Mouse (Mus musculus): ENCODE data around the gene Hist1h4f. TPM values are rescaled to one million over a fixed set of nuclear protein-coding genes. Genes with fewer than 3 reads are reported as not detected.
"Not testable (repeated sequence)": the region's sequence is repeated elsewhere in the genome, so short reads cannot be mapped to it uniquely, and the experiment has no call there.

Hist1h4f gene
- polyA plus RNA-seq, 1 experiment from 2014 or later: not detected

- WGBS: under 1% methylated on average over 21 of the region's 21 CpGs
- H3K4me1 ChIP-seq (replicated peaks): peaks cover 48% of the 10 kb centered on the region
- peak overlapping the region; percentile 75 for H3K9ac ChIP-seq (replicated peaks)
- no peaks in the 10 kb centered on the region for H3K27me3 ChIP-seq
- no peak for ATAC-seq
- peak overlapping the region; percentile 50 for H3K4me3 ChIP-seq (replicated peaks)
- no peaks in the 10 kb centered on the region for H3K9me3 ChIP-seq
- peak overlapping the region; percentile 85 for H3K4me2 ChIP-seq (replicated peaks)
- H3K27ac ChIP-seq: peak overlapping the region; percentile 95
- H3K36me3 ChIP-seq: no peaks in the 10 kb centered on the region
Measured at GRCm38 (mm10) chr13:23585029-23585441, 33.6 kb upstream of the Hist1h4f start.

- Histone ChIP-seq H3K27me3 (no peaks in the 10 kb centered on the region), H3K27ac (peak overlapping the region; percentile 95), H3K9ac (replicated peaks) (peak overlapping the region; percentile 75), H3K36me3 (no peaks in the 10 kb centered on the region), H3K4me2 (replicated peaks) (peak overlapping the region; percentile 85), H3K9me3 (no peaks in the 10 kb centered on the region), H3K4me3 (replicated peaks) (peak overlapping the region; percentile 50), H3K4me1 (replicated peaks) (peaks cover 48% of the 10 kb centered on the region)
- no peak for ATAC-seq
Measured at GRCm38 (mm10) chr13:23584331-23584730, 32.9 kb upstream of the Hist1h4f start.

- ATAC-seq: no peak
- no peak overlapping the region for H3K4me2 ChIP-seq (replicated peaks)
- no peak overlapping the region for H3K9ac ChIP-seq (replicated peaks)
- no peaks in the 10 kb centered on the region for H3K9me3 ChIP-seq
- H3K4me1 ChIP-seq (replicated peaks): peaks cover 48% of the 10 kb centered on the region
- no peaks in the 10 kb centered on the region for H3K27me3 ChIP-seq
- peak overlapping the region; percentile 49 for H3K27ac ChIP-seq
- H3K4me3 ChIP-seq (replicated peaks): no peak overlapping the region
- H3K36me3 ChIP-seq: no peaks in the 10 kb centered on the region
Measured at GRCm38 (mm10) chr13:23583387-23584068, 32.1 kb upstream of the Hist1h4f start.

- Histone ChIP-seq H3K4me1 (replicated peaks) (peaks cover 48% of the 10 kb centered on the region), H3K9me3 (no peaks in the 10 kb centered on the region), H3K27me3 (no peaks in the 10 kb centered on the region), H3K4me2 (replicated peaks) (peak overlapping the region; percentile 84), H3K9ac (replicated peaks) (peak overlapping the region; percentile 72), H3K27ac (peak overlapping the region; percentile 81), H3K36me3 (no peaks in the 10 kb centered on the region), H3K4me3 (replicated peaks) (peak overlapping the region; percentile 53)
- 4% methylated on average over 6 of the region's 6 CpGs for WGBS
- ATAC-seq: no peak
Measured at GRCm38 (mm10) chr13:23582219-23583056, 31.0 kb upstream of the Hist1h4f start.

- peak within 1 kb of the TSS; percentile 81 for H3K27ac ChIP-seq
- H3K4me2 ChIP-seq (replicated peaks): peak within 1 kb of the TSS; percentile 84
- peak within 1 kb of the TSS; percentile 72 for H3K9ac ChIP-seq (replicated peaks)
- under 1% methylated on average over 43 of the region's 43 CpGs for WGBS
- H3K36me3 ChIP-seq: no peaks in the 10 kb centered on the region
- ATAC-seq: peak; percentile 92
- no peaks in the 10 kb centered on the region for H3K27me3 ChIP-seq
- no peaks in the 10 kb centered on the region for H3K9me3 ChIP-seq
- H3K4me3 ChIP-seq (replicated peaks): peak within 1 kb of the TSS; percentile 53
- H3K4me1 ChIP-seq (replicated peaks): peaks cover 50% of the 10 kb centered on the region
Measured at GRCm38 (mm10) chr13:23581408-23582218, 30.2 kb upstream of the Hist1h4f start, which contains the start of gene Hist1h4d. Gene Hist1h4d (plus strand): TSS chr13:23581598.

- 96% methylated on average over 1 of the region's 1 CpGs for WGBS
- H3K9ac ChIP-seq (replicated peaks): no peak overlapping the region
- no peak for ATAC-seq
- H3K4me2 ChIP-seq (replicated peaks): no peak overlapping the region
- H3K27me3 ChIP-seq: no peaks in the 10 kb centered on the region
- H3K36me3 ChIP-seq: no peaks in the 10 kb centered on the region
- peaks cover 43% of the 10 kb centered on the region for H3K4me1 ChIP-seq (replicated peaks)
- H3K4me3 ChIP-seq (replicated peaks): no peak overlapping the region
- no peaks in the 10 kb centered on the region for H3K9me3 ChIP-seq
- H3K27ac ChIP-seq: no peak overlapping the region
Measured at GRCm38 (mm10) chr13:23577835-23578234, 26.4 kb upstream of the Hist1h4f start.

- Histone ChIP-seq H3K27ac (peak overlapping the region; percentile 80; the same call in 1 of the 2 replicates), H3K4me1 (replicated peaks) (peaks cover 43% of the 10 kb centered on the region), H3K27me3 (no peaks in the 10 kb centered on the region), H3K4me3 (replicated peaks) (peak overlapping the region; percentile 46), H3K4me2 (replicated peaks) (peak overlapping the region; percentile 75), H3K36me3 (no peaks in the 10 kb centered on the region), H3K9me3 (no peaks in the 10 kb centered on the region), H3K9ac (replicated peaks) (peak overlapping the region; percentile 74)
- WGBS: 50% methylated on average over 6 of the region's 6 CpGs
- no peak for ATAC-seq
Measured at GRCm38 (mm10) chr13:23576906-23577639, 25.6 kb upstream of the Hist1h4f start.

GRCm38 (mm10) chr13:23576351-23576881 lies 25.0 kb upstream of the Hist1h4f start:
- Histone ChIP-seq H3K27me3 (no peaks in the 10 kb centered on the region), H3K9ac (replicated peaks) (peak overlapping the region; percentile 74), H3K4me2 (replicated peaks) (peak overlapping the region; percentile 75), H3K27ac (peak overlapping the region; percentile 80), H3K36me3 (no peaks in the 10 kb centered on the region), H3K9me3 (no peaks in the 10 kb centered on the region), H3K4me1 (replicated peaks) (peaks cover 41% of the 10 kb centered on the region), H3K4me3 (replicated peaks) (peak overlapping the region; percentile 46)
- 3% methylated on average over 7 of the region's 7 CpGs for WGBS
- ATAC-seq: no peak

GRCm38 (mm10) chr13:23575864-23576313 lies 24.4 kb upstream of the Hist1h4f start:
- H3K36me3 ChIP-seq, ATAC-seq, H3K9me3 ChIP-seq, H3K27me3 ChIP-seq: not testable (repeated sequence)
- peak overlapping the region; percentile 46 for H3K4me3 ChIP-seq (replicated peaks)
- peak overlapping the region; percentile 80 for H3K27ac ChIP-seq
- WGBS: under 1% methylated on average over 15 of the region's 40 CpGs
- peaks cover 39% of the 10 kb centered on the region for H3K4me1 ChIP-seq (replicated peaks)
- peak overlapping the region; percentile 74 for H3K9ac ChIP-seq (replicated peaks)
- peak overlapping the region; percentile 75 for H3K4me2 ChIP-seq (replicated peaks)

GRCm38 (mm10) chr13:23575271-23575851 lies 23.9 kb upstream of the Hist1h4f start, which contains the start of gene Hist1h3d:
Gene Hist1h3d (plus strand): TSS chr13:23575763.
- peak within 1 kb of the TSS; percentile 46 for H3K4me3 ChIP-seq (replicated peaks)
- H3K27ac ChIP-seq: peak within 1 kb of the TSS; percentile 85
- H3K9me3 ChIP-seq: no peaks in the 10 kb centered on the region
- no peaks in the 10 kb centered on the region for H3K36me3 ChIP-seq
- no peaks in the 10 kb centered on the region for H3K27me3 ChIP-seq
- ATAC-seq: peak; percentile 61
- peaks cover 37% of the 10 kb centered on the region for H3K4me1 ChIP-seq (replicated peaks)
- peak within 1 kb of the TSS; percentile 75 for H3K4me2 ChIP-seq (replicated peaks)
- WGBS: under 1% methylated on average over 18 of the region's 18 CpGs
- peak within 1 kb of the TSS; percentile 74 for H3K9ac ChIP-seq (replicated peaks)
